8 mouse cellular contexts compared by ENCODE assay signal in the genomic region with DNA sequence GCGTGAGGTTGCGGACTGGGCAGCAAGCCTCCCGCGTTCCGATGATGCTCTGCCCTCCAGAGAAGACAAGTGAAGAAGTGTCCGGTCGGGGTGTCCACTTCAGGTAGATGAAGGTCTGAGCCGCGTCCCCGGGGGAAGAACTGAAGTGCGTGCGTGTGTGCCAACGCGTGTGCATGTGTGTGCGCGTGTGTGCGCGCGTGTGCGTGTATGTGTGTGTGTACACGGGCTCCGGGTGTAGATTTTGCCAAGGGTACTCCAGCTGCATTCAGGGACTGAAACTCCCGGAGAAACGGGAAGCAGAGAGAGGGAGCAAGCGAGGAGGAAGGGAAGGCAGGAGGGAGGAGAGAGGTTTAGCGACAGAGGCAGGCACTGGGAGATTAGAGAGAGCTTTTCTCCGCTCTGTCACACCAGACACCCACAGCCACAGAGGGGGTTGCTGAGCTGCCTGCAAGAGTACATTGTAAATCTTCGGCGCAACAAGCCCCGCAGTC. TPM values are rescaled to one million over a fixed set of nuclear protein-coding genes. Genes with fewer than 3 reads are reported as not detected.
DNase-seq lines count a peak whose midpoint lies in the region; ATAC-seq lines count a peak whose summit lies in the region.

Gene Trhde, minus strand, starts transcription at position 147 of the 491 bp plus-strand sequence.

- intact Hi-C loops in heart, postnatal 25 days (cut with DNase I) = no loop called here

- ATAC-seq in heart, embryonic 11.5 days (replicated peaks; ENCODE audit: insufficient number of reproducible peaks, low FRiP score, low TSS enrichment) = no peak
- peak; percentile 32 for ATAC-seq in hindbrain, embryonic 13.5 days (ENCODE audit: low FRiP score)
- 0 out of 2 replicates have a peak, but pooled peaks have one; percentile 13 for ATAC-seq in limb, embryonic 12.5 days (ENCODE audit: insufficient number of reproducible peaks, insufficient read depth, low FRiP score, low TSS enrichment, low read depth)

- no peak for DNase-seq in heart, postnatal 25 days (ENCODE audit: low spot score)
- peak; percentile 46 for DNase-seq in embryonic facial prominence, embryonic 10.5 days (ENCODE audit: low spot score)
- DNase-seq in retina, embryonic 14.5 days (ENCODE audit: low spot score) = peak; percentile 61
- no peak for DNase-seq in spleen, adult 18-20 months
- no peak for DNase-seq in B cell, adult 2 months

- WGBS in heart, embryonic 11.5 days (ENCODE audit: insufficient replicate concordance) = under 1% methylated on average over 30 of the region's 30 CpGs
- under 1% methylated on average over 30 of the region's 30 CpGs for WGBS in embryonic facial prominence, embryonic 10.5 days
- under 1% methylated on average over 30 of the region's 30 CpGs for WGBS in hindbrain, embryonic 13.5 days
- WGBS in limb, embryonic 12.5 days = under 1% methylated on average over 30 of the region's 30 CpGs

- H3K9me3 ChIP-seq in heart, embryonic 11.5 days (replicated peaks; ENCODE audit: control insufficient read depth, low read length) = no peaks in the 10 kb centered on the region
- H3K9me3 ChIP-seq in embryonic facial prominence, embryonic 10.5 days = no peaks in the 10 kb centered on the region
- H3K9me3 ChIP-seq in hindbrain, embryonic 13.5 days = no peaks in the 10 kb centered on the region
- H3K9me3 ChIP-seq in limb, embryonic 12.5 days = no peaks in the 10 kb centered on the region

- H3K9ac ChIP-seq in heart, embryonic 11.5 days (ENCODE audit: low read depth, low read length) = 0 out of 2 replicates have a peak within 1 kb of the TSS, but pooled peaks have one; percentile 16
- peak within 1 kb of the TSS; percentile 81 for H3K9ac ChIP-seq in hindbrain, embryonic 13.5 days
- H3K9ac ChIP-seq in limb, embryonic 12.5 days (replicated peaks) = peak within 1 kb of the TSS; percentile 44

- H3K4me2 ChIP-seq in heart, embryonic 11.5 days = peak within 1 kb of the TSS; percentile 94
- peak within 1 kb of the TSS; percentile 90 for H3K4me2 ChIP-seq in hindbrain, embryonic 13.5 days
- H3K4me2 ChIP-seq in limb, embryonic 12.5 days = peak within 1 kb of the TSS; percentile 94

- H3K27ac ChIP-seq in heart, embryonic 11.5 days (ENCODE audit: low read depth, low read length) = no peak within 1 kb of the TSS
- peak within 1 kb of the TSS; percentile 57; the same call in 1 of the 2 replicates for H3K27ac ChIP-seq in embryonic facial prominence, embryonic 10.5 days (replicated peaks)
- peak within 1 kb of the TSS; percentile 78 for H3K27ac ChIP-seq in hindbrain, embryonic 13.5 days
- no peak within 1 kb of the TSS for H3K27ac ChIP-seq in limb, embryonic 12.5 days

- 0 out of 2 replicates have a peak, but pooled peaks cover 2% of the 10 kb centered on the region for H3K4me1 ChIP-seq in heart, embryonic 11.5 days (ENCODE audit: control insufficient read depth, insufficient read depth, low read length)
- peaks cover 33% of the 10 kb centered on the region for H3K4me1 ChIP-seq in embryonic facial prominence, embryonic 10.5 days
- H3K4me1 ChIP-seq in hindbrain, embryonic 13.5 days (replicated peaks) = peaks cover 24% of the 10 kb centered on the region
- peaks cover 12% of the 10 kb centered on the region for H3K4me1 ChIP-seq in limb, embryonic 12.5 days (replicated peaks)

- peak within 1 kb of the TSS; percentile 58 for H3K4me3 ChIP-seq in heart, embryonic 11.5 days (ENCODE audit: low read depth, low read length)
- peak within 1 kb of the TSS; percentile 70 for H3K4me3 ChIP-seq in embryonic facial prominence, embryonic 10.5 days
- H3K4me3 ChIP-seq in hindbrain, embryonic 13.5 days = peak within 1 kb of the TSS; percentile 71
- H3K4me3 ChIP-seq in limb, embryonic 12.5 days (replicated peaks) = peak within 1 kb of the TSS; percentile 60

- peaks cover 46% of the 10 kb centered on the region for H3K27me3 ChIP-seq in heart, embryonic 11.5 days (ENCODE audit: control insufficient read depth, insufficient read depth, low read length)
- peaks cover 66% of the 10 kb centered on the region for H3K27me3 ChIP-seq in embryonic facial prominence, embryonic 10.5 days (replicated peaks; ENCODE audit: low read depth, poor library complexity, severe bottlenecking)
- peaks cover 38% of the 10 kb centered on the region for H3K27me3 ChIP-seq in hindbrain, embryonic 13.5 days
- H3K27me3 ChIP-seq in limb, embryonic 12.5 days = peaks cover 49% of the 10 kb centered on the region

- H3K36me3 ChIP-seq in heart, embryonic 11.5 days (ENCODE audit: control insufficient read depth, insufficient read depth, low read length) = no peaks in the 10 kb centered on the region
- no peaks in the 10 kb centered on the region for H3K36me3 ChIP-seq in embryonic facial prominence, embryonic 10.5 days (replicated peaks)
- no peaks in the 10 kb centered on the region for H3K36me3 ChIP-seq in hindbrain, embryonic 13.5 days
- no peaks in the 10 kb centered on the region for H3K36me3 ChIP-seq in limb, embryonic 12.5 days

RNA-seq across cellular contexts. Expression of gene Trhde, which starts in this region (rescaled TPM):
- polyA plus RNA-seq in heart, embryonic 11.5 days (2014; fragmentation: Nextera tagmentation; extraction: Ambion mirVana) = 0.13 and 0.20 TPM in 2 replicates
- under 1 TPM; 0.17 to 0.34 TPM for total RNA-seq in heart, postnatal 25 days (2021)
- 1.0 and 1.5 TPM in 2 replicates for polyA plus RNA-seq in embryonic facial prominence, embryonic 10.5 days (2016; fragmentation: Nextera tagmentation; extraction: Ambion mirVana)
- polyA plus RNA-seq in hindbrain, embryonic 13.5 days (2015; fragmentation: Nextera tagmentation; extraction: Ambion mirVana) = 4.6 and 6.3 TPM in 2 replicates
- 0.98 and 1.3 TPM in 2 replicates for polyA plus RNA-seq in limb, embryonic 12.5 days (2016; fragmentation: Nextera tagmentation; extraction: Ambion mirVana)

Comparison
In these comparisons a context has a peak if more than half of its experiments do, and no peak if none do; other contexts are left out.
1. H3K27ac ChIP-seq: peak in embryonic facial prominence, embryonic 10.5 days (single experiment) and hindbrain, embryonic 13.5 days (single experiment); none in heart, embryonic 11.5 days (single experiment) and limb, embryonic 12.5 days (single experiment).
2. H3K9ac ChIP-seq: peak in every context shown above with its lines; median percentile 81 in hindbrain, embryonic 13.5 days; 44 in limb, embryonic 12.5 days; 16 in heart, embryonic 11.5 days.
3. DNase-seq: peak in embryonic facial prominence, embryonic 10.5 days (single experiment) and retina, embryonic 14.5 days (single experiment); none in heart, postnatal 25 days (single experiment), spleen, adult 18-20 months (0 of 2) and B cell, adult 2 months (0 of 2).
4. Peak in every context shown above with its lines, with median percentiles within 50 percentile points of each other: H3K4me2 ChIP-seq and H3K4me3 ChIP-seq.